Mouse (Mus musculus): ENCODE results near the gene Gtpbp8. TPM values are rescaled to one million over a fixed set of nuclear protein-coding genes. Genes with fewer than 3 reads are reported as not detected.

Gtpbp8 gene
- polyA plus RNA-seq, 1 experiment from 2014 or later: 28.0 TPM

DNA sequence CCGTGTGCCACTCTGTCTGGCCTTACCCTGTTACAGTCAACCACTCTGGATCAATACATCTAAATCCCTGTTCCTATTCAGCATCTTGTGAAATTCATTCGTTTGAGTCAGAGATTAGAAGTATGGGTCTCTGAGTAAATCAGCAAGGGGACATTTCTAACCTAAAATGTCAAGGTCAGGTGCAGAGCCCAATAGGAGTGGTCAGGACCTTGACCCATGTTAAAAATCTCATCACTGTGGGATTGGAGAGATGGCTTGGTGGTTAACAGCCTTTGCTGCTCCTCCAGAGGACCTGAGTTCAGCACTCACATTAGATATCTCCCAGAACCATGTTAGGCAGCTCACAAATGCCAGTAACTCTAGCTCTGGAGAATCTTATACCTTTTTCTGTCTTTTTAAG, 55.7 kb downstream of the Gtpbp8 start:
- DNase-seq (ENCODE audit: low spot score): no peak

DNA sequence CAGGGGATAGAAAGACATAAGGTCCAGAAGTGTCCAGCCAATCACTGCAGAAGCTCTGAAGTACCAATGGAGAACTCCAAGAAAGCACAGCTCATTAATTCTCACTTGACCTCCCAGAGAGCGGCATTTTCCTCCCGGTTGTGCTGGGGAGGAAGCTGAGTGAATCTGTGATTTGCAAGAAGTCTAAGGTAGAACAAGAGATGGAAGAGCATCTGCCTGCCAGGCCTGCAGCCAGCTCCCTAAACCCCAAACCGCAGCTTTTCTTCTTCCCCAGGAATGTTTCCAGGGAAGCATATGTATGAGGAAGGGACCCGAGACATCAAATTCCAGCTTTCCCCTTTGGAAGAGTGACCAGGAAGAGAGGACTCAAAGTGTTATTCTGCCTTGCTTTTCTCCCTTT, 57.7 kb downstream of the Gtpbp8 start:
- no peak for DNase-seq (ENCODE audit: low spot score)

DNA sequence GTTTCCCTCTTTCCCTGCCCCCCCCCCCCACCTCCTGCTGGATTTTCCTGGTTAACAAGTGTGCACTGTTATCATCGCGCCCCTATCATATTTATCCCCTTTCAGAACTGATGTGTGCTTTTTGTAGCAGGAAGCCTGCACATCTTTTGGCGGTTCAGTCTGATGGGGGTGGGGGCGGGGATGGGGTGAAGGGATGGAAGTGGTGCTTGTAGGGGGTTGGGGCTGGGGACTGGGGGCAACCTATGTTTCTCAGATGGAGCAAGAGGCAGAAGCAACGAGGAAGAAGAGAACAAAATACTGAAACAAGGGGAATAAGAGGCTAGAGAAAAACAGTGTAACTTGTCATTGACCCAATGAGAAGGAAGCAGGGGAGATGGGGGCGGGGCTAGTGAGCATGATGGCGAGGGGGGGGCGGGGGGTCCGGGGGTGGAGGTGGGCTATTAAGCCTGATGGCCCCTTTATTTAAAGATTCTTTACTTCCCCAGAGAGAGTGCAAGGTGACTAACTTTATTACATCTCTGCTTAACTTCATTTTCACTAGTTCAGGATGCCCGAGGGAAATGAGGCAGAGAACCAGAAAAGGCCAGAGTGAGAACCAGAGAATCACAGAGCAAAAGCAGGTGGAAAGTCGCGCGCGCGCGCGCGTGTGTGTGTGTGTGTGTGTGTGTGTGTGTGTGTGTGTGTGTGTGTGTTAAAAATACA, 58.3 kb downstream of the Gtpbp8 start:
- no peak for DNase-seq (ENCODE audit: low spot score)

DNA sequence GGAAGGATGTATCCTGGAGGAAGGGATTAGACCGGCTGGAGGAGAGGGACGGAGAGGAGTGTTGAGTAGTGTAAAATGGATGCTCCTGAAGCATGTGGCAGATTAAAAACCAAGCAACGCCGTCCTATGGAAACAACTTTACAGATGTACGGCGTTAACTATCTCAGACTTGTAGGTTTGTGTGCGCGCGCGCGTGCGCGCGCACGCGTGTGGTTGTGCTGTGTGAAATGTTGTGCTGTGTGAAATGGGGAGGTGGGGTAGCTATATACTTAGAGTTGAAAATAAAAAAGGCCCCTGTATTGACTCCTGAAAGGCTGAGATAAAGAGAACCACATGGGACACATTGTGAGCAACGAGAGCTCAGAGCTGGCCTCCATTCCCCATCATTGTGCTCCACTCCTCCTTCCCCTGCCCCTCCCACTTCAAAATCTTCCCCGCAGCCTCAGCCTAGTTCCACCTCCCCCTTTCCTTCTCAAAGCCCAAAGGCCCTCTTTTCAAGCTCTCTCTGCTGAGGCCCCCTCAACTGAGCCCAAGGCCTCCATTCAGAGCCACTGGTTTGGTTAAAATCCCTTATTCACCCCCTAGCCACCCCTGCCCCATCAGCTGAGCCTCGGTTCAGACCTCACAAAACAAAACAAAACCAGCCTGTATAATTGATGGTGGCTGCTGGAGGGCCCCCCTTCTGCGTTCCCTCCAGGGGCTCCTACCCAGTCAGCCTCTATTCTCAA, 59.0 kb downstream of the Gtpbp8 start:
- DNase-seq (ENCODE audit: low spot score): no peak

Other genes starting within 250 kb of the Gtpbp8 start
- gene Boc, start 187.5 kb downstream of the Gtpbp8 start, polyA plus RNA-seq (2015; fragmentation: Nextera tagmentation; extraction: Ambion mirVana): 4.4 and 4.5 TPM in 2 replicates
- gene Nepro, start 22.1 kb downstream of the Gtpbp8 start, polyA plus RNA-seq (2015; fragmentation: Nextera tagmentation; extraction: Ambion mirVana): 4.8 and 5.8 TPM in 2 replicates
- 1.8 and 2.7 TPM in 2 replicates for gene Cd200r1, start 19.4 kb upstream of the Gtpbp8 start, polyA plus RNA-seq (2015; fragmentation: Nextera tagmentation; extraction: Ambion mirVana)
- 0.31 and 0.36 TPM in 2 replicates for gene Cd200r4, start 65.4 kb upstream of the Gtpbp8 start, polyA plus RNA-seq (2015; fragmentation: Nextera tagmentation; extraction: Ambion mirVana)
- gene Cd200r2, start 120.7 kb upstream of the Gtpbp8 start, polyA plus RNA-seq (2015; fragmentation: Nextera tagmentation; extraction: Ambion mirVana): 0.12 TPM in 1 of 2 replicates, not detected in the other
- 0.26 and 0.27 TPM in 2 replicates for gene Cd200r3, start 197.3 kb upstream of the Gtpbp8 start, polyA plus RNA-seq (2015; fragmentation: Nextera tagmentation; extraction: Ambion mirVana)

Data from thymus, postnatal 0 days (tissue).